Mouse (Mus musculus): ENCODE measurements around the gene Ist1. TPM values are rescaled to one million over a fixed set of nuclear protein-coding genes. Genes with fewer than 3 reads are reported as not detected.

The Ist1 gene
- 104 and 110 TPM in 2 replicates for polyA plus RNA-seq (2012; rRNA removed)

DNA sequence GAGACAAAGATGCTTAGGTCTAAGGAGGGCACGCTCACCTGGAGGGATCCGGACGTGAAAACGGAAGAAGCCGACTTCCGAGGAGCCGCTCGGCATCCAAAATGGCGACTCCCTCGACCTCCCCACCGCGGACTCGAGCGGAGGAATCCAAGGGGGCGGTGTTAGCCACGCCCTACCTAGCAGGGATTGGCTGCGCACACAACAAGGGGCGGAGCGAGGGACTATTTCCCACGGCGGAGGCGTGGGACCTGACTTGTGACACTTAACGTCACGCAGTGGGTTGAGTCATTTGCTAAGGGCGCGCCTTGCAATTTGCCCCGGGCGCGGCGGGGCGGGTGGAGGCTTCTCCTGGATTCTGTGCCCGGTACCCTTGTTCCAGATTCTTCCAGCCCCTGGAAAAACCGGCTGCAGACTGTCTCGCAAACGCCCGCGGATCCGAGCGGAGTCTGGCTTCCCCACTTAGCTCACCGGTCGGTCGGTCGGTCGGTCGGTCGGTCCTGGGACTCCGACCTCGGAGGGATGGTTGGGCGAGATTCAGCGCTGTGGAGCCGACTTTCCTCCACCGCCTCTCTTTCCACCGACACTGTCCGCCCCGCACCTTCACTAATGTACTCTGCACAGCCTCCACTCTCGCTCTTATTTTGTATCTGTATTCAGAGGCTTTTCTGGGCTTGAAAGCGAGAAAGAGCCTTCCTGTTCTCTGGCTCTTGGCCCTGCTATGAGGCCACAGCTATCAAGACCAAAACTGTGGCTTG lies at the start of gene Ist1:
TSS of gene Ist1 (minus strand) at position 115 of the 755 bp plus-strand sequence.
- DNase-seq (ENCODE audit: extremely low spot score in 1 of 2, low spot score in 1 of 2), result peak; percentile 94 to 98

DNA sequence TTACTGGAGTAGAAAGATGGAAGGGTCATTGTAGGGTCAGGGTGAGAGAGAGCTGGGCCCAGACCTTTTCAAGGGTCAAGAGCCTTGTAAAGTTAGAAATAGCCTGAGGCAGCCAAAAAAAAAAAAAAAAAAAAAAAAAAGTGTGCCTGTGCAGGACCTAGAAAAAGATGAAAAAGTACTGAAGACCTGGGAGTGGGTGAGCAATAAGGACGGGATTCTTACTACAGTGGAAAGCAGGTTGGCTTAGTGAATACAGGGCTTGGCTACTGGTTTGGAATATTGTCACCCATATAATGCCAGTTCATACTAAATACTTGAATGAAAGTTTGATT lies 45.0 kb upstream of the Ist1 start:
- DNase-seq (ENCODE audit: extremely low spot score in 1 of 2, low spot score in 1 of 2), result no peak

DNA sequence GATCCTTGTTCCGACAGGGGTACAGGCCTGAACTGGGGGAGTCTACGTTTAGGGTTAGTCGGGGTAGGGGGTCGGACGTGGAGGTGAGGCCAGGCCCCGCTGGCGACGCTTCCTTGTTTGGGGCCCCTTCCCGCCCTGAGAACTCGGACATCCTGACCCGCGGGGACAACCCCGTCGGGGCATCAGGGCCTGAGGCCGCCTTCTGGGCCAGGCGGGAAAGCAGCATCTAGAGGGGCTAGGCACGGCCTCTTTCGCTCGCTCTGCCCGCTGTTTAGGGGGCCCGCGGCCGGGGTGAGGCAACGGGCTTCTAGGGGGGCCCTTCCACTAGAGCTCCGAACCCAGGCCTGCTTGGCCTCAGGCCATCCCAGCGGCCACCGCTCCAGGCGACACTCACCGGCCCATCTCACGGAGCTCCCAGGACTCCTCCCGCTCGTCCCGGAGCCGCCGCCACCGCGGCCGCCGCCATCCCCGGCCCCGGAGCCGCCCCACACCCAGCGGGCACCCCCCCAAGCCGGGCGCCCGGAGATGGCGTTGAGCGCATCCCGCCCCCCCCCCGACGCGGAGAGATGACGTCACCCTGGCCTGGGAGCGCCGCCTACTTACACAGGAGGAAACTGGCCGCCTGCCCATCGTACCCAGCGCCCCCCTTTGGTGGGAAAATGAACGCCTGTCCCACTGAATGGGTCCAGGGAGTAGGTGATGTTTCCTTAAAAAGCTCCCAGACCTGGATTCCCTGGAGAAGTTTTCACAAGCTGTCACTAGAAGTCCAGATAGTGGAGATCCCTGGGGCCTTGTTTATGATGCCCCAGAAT lies 44.4 kb upstream of the Ist1 start, which contains the start of gene Atxn1l:
TSS of gene Atxn1l (minus strand) at position 503 of the 812 bp plus-strand sequence.
- peak; percentile 70 to 89 for DNase-seq (ENCODE audit: extremely low spot score in 1 of 2, low spot score in 1 of 2)

DNA sequence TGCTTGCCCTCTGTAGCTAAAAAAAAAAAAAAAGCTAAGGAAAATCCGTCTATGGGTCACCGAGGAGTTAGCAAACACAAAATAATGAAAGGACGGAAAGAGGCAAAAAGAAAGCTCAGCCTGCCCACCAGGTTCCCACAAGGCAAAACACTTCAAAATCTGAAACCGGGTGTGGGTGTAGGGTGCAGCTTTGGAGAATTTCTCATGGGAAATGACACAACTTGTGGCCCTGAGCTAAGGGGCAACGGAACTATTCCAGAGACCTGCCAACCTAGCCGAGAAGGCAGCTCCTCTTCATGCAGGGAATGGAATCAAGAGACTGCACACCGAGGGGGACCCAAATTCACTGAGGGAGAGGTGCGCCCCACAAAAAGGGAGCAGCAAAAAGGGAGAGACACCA lies 43.8 kb upstream of the Ist1 start:
- DNase-seq (ENCODE audit: extremely low spot score in 1 of 2, low spot score in 1 of 2), result no peak

DNA sequence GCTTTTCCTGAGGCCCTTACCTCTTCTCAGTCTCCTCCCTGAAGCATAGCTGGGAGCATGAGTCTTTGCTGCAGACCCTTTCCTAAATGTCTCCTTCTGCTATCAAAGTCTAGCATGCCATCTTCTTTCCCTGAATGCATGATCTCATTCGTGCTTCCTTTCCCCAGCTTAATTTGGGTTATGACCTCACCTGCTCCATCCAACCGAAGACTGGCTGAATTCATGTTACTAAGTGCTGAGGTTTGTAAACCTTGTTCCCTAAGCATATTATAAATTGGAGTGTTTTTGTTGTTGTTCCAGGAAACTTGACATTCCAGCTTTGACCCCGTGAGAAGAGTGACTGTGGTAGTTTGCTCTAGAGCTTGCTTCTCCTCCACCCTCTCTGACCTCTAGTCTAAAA lies 41.0 kb upstream of the Ist1 start:
- DNase-seq (ENCODE audit: extremely low spot score in 1 of 2, low spot score in 1 of 2), result no peak

DNA sequence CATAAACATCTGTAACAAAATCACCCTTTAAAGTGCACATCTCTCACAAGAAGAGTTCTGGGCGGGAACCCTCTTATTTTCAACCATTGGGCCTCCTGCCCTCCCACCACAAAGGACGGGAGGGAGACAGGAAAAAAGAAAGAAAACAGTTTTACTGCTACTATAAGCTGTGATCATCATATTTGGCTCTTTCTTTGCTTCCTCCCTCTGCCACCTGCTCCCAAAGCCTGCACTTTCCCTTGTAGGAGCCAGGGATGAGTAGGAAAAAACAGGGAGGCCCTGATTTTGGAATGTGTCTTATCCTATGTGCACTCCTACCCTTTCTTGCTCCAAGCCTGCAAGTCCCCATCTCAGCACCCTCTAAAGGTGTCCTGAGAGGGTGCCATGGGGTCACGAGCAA lies 38.0 kb upstream of the Ist1 start:
- DNase-seq (ENCODE audit: extremely low spot score in 1 of 2, low spot score in 1 of 2), result peak in 1 of 2 experiments; percentile 30

DNA sequence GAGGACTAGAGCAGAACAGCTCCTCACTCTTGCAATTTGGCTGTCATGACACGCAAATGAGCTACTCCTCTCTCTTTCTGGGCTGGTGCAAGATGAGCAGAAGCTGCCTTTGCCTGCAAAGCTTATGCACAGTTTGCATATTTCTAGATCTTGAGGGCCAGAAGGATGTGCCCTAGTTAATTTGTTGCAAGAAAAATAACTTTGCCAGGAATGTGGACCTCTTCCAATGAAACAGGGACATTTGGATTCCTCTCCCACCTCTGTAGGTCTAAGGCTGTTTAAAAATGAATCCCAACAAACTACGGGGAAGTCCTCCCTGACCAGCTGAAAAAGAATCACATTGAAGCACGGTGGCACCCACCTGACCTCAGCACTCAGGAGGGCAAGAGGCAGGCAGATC lies 32.0 kb upstream of the Ist1 start:
- no peak for DNase-seq (ENCODE audit: extremely low spot score in 1 of 2, low spot score in 1 of 2)

DNA sequence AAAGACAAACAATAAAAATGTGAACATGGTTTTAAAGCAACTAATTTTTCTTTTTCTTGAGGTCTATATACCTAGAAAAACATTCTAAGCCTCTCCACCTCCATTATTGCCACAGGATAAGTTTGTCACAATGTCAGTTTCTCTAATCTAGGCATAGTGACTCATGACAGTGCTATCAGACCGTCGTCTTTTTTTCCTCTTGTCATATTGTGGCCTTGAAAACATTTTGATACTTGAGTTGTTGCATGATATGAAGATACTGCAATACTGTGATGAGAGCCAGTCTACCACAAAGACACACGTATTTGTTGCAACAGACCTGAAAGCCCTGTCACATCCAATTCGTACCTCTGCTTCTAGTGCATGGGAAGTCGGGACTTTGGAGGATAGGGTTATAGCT lies 21.9 kb upstream of the Ist1 start:
- no peak for DNase-seq (ENCODE audit: extremely low spot score in 1 of 2, low spot score in 1 of 2)

DNA sequence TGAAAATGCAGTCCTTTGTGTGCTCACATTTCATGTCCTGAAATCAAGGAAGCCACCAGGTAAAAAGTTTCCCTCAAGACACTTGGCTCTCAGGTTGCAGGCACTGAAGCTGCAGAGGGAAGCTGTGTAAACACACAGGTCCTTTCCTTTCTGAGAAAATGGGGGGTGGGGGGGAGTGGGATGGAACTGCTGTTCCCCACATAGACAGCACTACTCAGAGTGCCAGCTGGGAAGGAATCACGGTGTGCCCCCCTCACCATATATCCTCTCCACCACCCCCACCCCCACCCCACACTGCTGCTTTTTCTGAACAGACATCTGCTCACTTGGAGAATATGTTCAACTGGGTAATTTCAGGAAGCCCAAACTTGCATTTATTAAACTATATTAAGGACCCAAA lies 19.5 kb upstream of the Ist1 start:
- no peak for DNase-seq (ENCODE audit: extremely low spot score in 1 of 2, low spot score in 1 of 2)

DNA sequence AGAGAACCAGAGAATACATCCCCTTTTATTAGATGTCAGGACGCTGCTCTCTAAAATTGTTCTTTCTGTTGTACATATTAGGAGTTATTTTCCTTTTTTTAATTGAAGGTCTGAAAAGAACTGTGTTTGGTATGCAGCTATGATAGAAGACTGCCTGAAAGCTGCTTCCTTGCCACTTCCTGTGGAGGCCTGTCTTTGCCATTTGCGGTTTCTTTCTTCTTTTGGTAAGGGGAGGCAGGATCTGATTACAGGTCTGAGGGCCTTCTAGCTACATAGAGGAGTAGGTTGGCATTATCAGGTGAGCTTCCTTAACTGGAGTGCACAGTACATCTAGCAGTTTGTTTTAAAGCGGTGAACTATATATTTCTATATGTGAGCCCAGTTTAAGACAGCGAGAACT lies 14.9 kb upstream of the Ist1 start:
- no peak for DNase-seq (ENCODE audit: extremely low spot score in 1 of 2, low spot score in 1 of 2)

DNA sequence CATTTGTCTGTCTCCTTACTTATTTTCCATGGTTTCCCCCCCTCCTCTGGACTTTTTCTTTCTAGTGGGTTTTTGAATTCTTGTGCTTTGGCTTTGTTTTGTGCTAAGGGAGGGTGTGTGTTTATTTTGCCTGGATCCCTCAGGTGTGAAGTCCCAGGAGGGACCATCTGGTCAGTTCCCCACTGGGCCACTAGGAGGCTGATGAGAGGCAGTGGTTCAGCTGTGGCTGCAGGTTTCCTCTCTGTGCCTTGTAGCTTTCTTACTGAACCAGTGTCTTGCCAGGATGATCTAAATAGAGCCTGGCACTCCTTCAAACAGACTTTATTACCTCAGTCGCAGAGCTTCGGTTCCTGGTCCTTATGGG lies 13.8 kb upstream of the Ist1 start:
- peak in 1 of 2 experiments; percentile 84 for DNase-seq (ENCODE audit: extremely low spot score in 1 of 2, low spot score in 1 of 2)

DNA sequence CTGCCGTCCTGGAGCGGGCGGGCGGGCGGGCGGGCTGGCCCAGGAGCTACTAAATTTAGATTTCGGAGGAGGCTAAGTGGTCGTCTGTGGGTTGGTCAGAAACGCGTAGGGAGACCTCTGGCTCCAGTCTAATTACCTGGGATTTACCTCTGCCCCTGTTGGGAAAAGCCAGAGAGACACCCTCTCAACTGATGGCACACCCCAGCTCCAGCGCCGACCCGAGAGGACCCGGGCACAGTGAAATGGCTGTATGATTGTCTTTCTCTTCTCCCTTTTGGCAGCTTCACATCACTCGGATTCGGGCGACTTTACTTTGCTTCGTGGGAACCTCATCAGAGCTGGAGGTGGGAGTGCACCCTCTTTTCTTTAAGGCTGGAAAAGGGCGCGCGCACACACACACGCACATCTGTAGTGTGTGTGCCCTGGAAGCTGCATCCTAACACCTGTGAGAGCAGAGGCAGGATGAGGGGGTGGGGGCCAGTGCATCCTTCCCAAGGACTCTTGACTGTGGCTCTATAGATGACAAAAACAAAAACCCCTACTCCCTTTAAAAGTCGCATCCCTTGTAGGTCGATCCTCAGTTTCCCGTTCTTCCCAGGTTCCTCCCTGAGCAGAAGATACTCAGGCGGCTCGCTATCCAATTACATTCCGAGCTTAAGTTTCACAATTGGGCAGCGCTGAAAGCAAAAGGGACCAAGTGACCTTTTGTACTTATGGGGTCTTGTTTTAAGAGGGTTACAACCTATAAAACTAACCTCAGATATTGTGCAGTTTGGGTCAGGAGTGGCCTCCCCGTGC lies 13.2 kb upstream of the Ist1 start:
- no peak for DNase-seq (ENCODE audit: extremely low spot score in 1 of 2, low spot score in 1 of 2)

DNA sequence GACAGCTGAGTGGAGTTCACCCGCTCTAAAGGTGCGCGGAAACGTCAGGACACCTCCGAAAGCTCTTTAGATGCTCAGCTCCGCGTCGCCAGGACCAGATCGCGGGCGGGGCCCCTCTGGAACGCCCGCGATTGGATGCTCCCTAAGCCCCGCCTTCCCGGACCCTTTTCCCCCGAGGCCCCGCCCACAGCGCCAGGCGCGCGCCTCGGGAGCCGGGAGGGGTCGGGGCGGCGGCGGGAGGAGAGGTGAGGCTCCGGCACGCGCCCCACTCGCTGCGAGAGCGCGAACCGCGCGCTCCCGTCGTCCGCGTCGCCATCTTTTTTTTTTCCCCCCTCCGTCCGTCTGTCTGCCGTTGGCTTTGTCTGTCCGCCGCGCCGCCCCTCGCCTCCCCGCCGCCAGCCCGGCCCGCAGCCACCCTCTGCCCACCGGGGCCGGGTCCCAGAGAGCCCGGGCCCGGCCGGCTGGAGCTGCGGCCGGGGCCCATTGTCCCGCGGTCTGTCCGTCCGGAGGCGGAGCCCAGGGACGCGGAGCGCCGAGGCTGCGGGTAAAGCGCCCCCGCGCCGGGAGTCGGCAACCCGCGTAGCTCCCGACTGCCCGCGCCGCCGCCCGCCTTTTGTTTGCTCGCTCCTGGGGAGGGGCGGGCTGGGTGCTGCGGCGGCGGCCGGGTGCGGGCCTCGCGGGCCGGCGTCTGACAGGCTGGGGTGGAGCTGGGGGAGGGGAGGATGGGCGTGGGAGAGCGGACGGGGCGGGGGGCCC lies 12.4 kb upstream of the Ist1 start, which contains the start of gene Zfp821:
TSS of gene Zfp821 (plus strand) at position 227 of the 756 bp plus-strand sequence.
- DNase-seq (ENCODE audit: extremely low spot score in 1 of 2, low spot score in 1 of 2), result peak; percentile 74 to 93

DNA sequence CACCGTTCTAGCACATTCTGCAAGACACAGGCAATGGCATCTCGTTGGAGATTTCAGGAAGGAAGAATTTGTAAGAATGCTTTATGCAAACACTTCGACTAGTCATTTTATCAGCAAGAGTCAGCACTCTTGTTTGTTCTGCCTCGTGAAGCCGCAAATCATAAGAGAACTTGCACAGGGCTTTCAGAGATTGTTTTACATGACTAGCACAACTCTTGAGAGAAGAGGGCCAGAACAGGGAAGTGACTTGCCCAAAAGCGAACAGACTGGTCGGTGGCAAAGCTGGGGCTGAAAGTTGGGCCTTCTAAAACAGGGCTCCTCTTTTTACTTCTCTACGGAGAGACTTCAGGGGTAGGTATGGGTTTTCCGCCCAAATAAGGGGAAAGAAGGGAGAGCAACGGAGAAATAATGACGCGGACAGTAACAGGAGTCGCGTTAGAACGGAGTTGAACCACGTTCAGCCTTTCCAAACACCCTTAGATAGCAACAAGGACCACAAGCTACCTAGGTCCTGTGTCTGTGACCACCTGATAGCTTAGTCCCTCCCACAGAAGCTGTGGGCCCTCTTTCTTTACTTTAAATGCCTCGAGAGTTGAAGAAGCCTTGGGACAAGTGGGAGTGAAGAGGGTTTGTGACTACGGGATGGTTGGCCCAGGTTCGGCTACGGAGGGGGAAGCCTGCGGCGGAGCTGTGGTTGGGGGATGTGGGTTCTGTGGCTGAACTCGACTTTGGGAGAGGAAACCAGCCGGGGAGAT lies 11.7 kb upstream of the Ist1 start:
- DNase-seq (ENCODE audit: extremely low spot score in 1 of 2, low spot score in 1 of 2), result no peak

DNA sequence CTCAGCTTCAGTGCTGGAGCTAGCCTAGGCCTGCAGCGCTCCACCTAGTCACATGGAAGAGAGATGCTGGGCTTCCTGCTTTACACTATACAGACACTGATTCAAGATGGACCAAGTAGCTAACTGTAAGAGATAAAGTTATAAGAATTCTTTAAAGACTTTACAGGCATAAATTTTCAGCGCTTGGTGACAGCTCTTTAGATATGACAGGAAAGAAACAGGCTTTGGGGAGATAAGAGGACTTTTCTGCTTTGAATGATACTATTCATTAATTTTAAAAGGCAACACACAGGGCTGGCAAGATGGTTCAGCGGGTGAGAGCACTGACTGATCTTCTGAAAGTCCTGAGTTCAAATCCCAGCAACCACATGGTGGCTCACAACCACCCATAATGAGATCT lies 5.4 kb upstream of the Ist1 start:
- DNase-seq (ENCODE audit: extremely low spot score in 1 of 2, low spot score in 1 of 2), result no peak

DNA sequence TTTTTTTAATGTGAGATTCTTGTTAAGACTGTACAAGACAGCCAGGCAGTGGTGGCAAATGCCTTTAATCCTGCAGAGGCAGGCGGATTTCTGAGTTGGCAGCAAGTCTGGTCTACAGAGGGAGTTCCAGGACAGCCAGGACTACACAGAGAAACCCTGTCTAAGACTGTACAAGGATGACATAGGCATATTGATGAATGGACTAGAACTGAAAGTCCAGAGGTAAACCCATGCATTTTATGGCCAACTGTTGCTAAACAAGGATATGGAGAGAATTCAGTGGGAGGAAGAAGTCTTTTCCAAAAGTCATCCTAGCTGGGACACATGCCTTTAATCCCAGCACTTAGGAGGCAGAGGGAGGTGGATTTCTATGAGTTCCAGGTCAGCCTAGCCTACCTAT lies 4.7 kb upstream of the Ist1 start:
- no peak for DNase-seq (ENCODE audit: extremely low spot score in 1 of 2, low spot score in 1 of 2)

DNA sequence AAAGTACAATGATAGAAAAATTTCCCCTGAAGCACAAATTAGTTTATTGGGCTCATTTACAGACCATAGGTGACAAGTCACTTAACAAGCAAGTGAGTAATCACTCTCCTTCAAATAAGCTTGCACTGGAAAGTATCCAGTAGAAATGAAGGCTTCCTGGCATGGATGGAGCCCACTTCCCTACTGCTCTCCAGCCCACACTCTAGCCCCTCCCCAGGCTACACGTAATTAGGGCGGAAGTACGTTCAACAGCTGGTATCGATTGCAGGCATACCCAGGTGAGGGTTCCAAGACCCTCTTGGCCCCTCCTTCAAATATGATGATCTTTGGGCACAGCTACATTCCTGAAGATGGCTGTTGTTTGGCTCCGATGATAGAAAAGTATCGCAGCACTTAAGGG lies 1.1 kb upstream of the Ist1 start:
- DNase-seq (ENCODE audit: extremely low spot score in 1 of 2, low spot score in 1 of 2), result no peak

DNA sequence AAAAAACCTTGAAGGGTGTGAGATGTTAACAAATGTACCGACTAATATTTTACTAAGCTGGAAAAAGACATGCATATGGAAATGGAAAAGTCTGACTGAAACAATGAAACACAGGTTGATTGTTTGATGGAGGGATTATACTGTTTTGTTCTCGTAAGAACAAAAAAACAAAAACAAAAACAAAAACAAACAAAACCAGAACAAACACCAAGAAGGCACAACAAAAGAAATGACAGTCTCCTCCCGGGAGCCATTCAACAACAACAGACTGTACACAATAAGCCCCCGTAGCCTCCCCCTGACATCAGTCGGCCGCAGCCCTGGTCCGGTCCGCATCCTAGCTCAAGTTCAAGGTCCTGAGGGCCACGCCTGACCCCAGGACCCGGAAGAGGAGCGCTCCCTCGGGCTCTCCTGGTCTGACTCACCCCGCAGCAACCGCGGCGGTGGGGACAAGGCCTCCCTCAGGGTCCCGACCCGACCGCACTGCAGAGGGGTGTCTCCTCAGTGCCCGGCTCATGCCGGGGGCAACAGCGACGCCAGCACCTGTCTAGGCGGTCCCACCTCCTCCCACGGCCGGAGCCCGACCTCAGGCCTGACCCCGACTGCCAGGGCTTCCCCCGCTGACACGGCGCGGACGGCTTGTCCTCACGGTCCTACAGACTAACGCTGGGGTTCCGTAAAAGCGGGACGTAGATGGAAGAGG lies 466 bp downstream of the Ist1 start:
- no peak for DNase-seq (ENCODE audit: extremely low spot score in 1 of 2, low spot score in 1 of 2)

DNA sequence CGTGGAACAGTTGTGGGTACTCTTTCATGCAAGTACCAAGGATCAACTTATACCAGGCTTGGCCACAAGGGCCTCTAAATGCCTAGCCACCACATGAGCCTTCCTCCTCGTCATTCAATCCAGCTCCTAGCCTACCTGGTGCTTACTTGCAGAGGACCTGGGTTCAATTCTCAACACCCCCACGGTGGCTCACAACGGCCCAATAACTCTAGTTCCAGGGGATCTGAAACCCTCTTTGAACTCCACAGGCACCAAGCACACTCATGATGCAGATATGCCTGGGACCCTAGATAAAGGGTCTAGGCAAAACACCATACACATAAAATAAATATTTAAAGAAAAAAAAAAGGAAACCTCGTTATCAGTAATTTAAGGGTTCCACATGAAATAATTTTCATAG lies 1.3 kb downstream of the Ist1 start:
- no peak for DNase-seq (ENCODE audit: extremely low spot score in 1 of 2, low spot score in 1 of 2)

Data from frontal cortex, adult 2 months (tissue).